Mouse (Mus musculus) megakaryocyte, embryonic 14.5 days (primary cell): ENCODE data around the gene Nkain4.

Experiments used
- FLI1 ChIP-seq: IDR thresholded peaks from 2 replicates; pipeline ENCODE4 v1.6.1; 2012; ENCODE audit warnings: low read length, inconsistent platforms, mixed read lengths
- GATA1 ChIP-seq: IDR thresholded peaks from 3 replicates; pipeline ENCODE4 v1.6.1; 2012; ENCODE audit warnings: mixed read lengths, low read length, inconsistent platforms, borderline replicate concordance

DNA sequence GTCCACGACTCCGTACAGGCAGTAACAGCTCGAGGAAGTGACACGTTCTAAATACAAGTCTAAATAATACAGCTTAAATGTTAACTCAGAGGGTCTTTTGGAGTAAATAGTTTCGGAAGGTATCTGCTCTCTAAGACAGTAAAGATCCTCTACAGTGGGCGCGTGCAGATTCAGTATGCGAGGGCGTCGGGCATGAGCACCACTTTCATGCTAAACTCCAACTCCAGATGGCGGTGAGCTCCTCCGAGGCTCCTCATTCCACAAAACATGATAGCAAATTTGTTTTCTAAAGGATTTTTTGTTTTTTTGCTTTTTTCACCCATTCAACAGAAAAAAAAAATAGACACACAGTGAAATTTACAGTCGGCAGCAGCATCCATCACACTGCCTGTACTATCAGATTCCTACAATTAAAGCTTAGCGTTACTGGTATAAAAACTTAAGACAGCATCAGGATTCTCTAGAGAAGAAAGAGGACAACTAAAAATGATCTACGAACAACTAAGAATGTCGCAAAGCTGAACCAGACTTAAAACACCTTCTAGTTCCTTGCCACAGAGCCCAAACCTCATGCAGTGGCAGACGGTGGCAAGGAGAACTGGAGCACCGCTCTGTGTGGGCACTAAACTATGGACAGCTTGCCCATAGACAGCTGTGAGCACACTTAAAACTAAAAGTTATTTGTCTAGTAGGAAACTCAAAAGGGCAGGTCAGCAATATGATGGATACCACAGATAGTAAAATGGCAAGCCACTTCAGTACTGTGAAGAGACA lies 49.9 kb downstream of the Nkain4 start:
- no peak for TF ChIP-seq GATA1
- no peak for TF ChIP-seq FLI1
